Mouse (Mus musculus) kidney, embryonic 16.5 days (tissue): ENCODE results near the gene Cep250. TPM values are rescaled to one million over a fixed set of nuclear protein-coding genes. Genes with fewer than 3 reads are reported as not detected.

Experiments
- ATAC-seq: fragments of 200-750 bp; cut with Nextera tagmentation; 2 replicates; pipeline ENCODE4 v1.8.0; 2017; ENCODE audit warnings: moderate TSS enrichment; ENCODE audit not compliant: low FRiP score, low TSS enrichment
- H3K27ac ChIP-seq: fragments of 300-500 bp; sonication (generic); 2 replicates; pipeline ENCODE4 v1.5.1; 2014; ENCODE audit warnings: low read length
- H3K27me3 ChIP-seq: fragments of 300-500 bp; sonication (generic); 2 replicates; pipeline ENCODE4 v1.6.1; 2014; ENCODE audit warnings: low read length, control low read depth, mixed read lengths; ENCODE audit not compliant: insufficient read depth
- H3K36me3 ChIP-seq: fragments of 300-500 bp; sonication (generic); 2 replicates; pipeline ENCODE4 v1.6.1; 2014; ENCODE audit warnings: low read length, control low read depth, mixed read lengths; ENCODE audit not compliant: insufficient read depth
- H3K4me1 ChIP-seq: fragments of 300-500 bp; sonication (generic); 2 replicates; pipeline ENCODE4 v1.6.1; 2014; ENCODE audit warnings: low read length, control low read depth, mixed read lengths; ENCODE audit not compliant: insufficient read depth
- H3K4me2 ChIP-seq: fragments of 300-500 bp; sonication (generic); replicated peaks from 2 replicates; pipeline ENCODE4 v1.6.1; 2014; ENCODE audit warnings: low read depth, low read length
- H3K4me3 ChIP-seq: fragments of 300-500 bp; sonication (generic); 2 replicates; pipeline ENCODE4 v1.5.1; 2014; ENCODE audit warnings: mild to moderate bottlenecking, low read length
- H3K9ac ChIP-seq: fragments of 300-500 bp; sonication (generic); replicated peaks from 2 replicates; pipeline ENCODE4 v1.6.1; 2014; ENCODE audit warnings: low read length
- H3K9me3 ChIP-seq: fragments of 300-500 bp; sonication (generic); 2 replicates; pipeline ENCODE4 v1.6.1; 2016; ENCODE audit warnings: low read length, control low read depth
- WGBS: fragments of 180-500 bp; shearing (Covaris S2); extraction: QIAGEN DNeasy Blood & Tissue Kit; methylation state at CpG from one replicate; pipeline ENCODE4 v1.1.7; 2014; 5-methylcytosine and 5-hydroxymethylcytosine counted together
- polyA plus RNA-seq: library from polyadenylated mRNA; unstranded; fragments of >200 nt; fragmentation: Nextera tagmentation; extraction: Ambion mirVana; gene quantifications from 2 replicates; pipeline ENCODE4 v1.2.1, GENCODE M21; 2015

The Cep250 gene
- polyA plus RNA-seq, 1 experiment from 2014 or later, result 18.1 TPM

DNA sequence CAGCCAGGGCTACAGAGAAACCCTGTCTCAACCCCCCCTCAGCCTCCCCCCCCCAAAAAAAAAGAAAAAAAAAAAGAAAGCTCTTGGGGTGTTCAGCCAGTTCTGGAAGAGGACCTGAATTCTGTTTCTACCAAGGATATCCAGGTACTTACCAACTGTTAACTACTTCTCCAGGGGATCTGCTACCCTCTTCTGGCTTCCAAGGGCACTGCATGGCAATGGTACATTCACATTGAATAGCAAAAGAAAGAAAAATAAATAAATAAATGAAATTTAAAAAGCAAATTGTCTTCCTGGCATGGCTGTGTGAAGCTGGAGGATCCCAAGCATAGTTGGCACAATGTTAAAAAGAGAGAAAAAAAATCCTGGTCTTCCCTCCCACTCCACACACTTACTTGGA is 4.3 kb upstream of the Cep250 start:
- no peaks in the 10 kb centered on the region for H3K36me3 ChIP-seq
- H3K4me3 ChIP-seq, result no peak overlapping the region
- H3K9me3 ChIP-seq, result no peaks in the 10 kb centered on the region
- 0 out of 2 replicates have a peak, but pooled peaks cover 2% of the 10 kb centered on the region for H3K27me3 ChIP-seq
- no peak overlapping the region for H3K4me2 ChIP-seq
- H3K27ac ChIP-seq, result no peak overlapping the region
- H3K4me1 ChIP-seq, result peaks cover 2% of the 10 kb centered on the region; the same call in 1 of the 2 replicates
- H3K9ac ChIP-seq, result no peak overlapping the region
- ATAC-seq, result no peak

DNA sequence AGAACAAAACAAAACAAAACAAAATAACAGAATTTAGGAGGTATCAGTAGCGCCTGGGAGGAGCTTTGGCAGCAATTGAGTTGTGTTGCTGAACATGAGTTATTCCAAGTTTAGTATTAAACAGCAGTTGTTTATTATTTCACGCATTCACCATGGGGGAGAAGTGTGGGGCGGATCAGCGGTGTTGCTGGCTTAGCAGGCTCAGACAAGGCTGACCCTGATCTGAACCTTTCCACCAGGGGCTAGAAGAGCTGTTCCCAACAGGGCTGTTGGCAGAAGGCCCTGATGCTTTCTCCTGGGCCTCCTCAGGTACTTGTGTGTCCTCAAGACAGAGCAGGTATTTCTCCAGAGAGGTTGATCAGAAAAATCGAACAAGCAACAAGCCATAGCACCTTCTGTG is 3.7 kb downstream of the Cep250 start:
- Histone ChIP-seq H3K4me2 (no peak overlapping the region), H3K9ac (no peak overlapping the region), H3K9me3 (no peaks in the 10 kb centered on the region), H3K4me1 (peaks cover 6% of the 10 kb centered on the region; the same call in 1 of the 2 replicates), H3K36me3 (peaks cover 29% of the 10 kb centered on the region), H3K27ac (no peak overlapping the region), H3K4me3 (no peak overlapping the region), H3K27me3 (no peaks in the 10 kb centered on the region)
- 87% methylated on average over 5 of the region's 5 CpGs for WGBS
- ATAC-seq, result no peak

DNA sequence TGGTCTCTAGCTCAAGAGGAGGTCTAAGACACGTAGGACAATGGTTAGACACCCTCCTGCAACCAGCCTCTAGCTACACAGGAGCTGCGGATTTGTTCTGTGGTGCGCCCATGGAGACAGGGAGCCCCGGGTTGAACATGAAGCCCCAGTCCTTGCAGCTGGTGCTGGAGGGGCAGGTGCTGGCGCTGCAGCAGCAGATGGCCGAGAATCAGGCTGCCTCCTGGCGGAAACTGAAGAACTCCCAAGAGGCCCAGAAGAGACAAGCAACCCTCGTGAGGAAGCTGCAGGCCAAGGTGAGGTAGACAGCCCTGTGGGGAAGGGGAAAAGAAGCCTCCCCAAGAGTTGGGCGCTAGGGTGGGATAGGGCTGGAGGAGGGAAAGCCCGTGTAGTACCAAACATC is 5.6 kb downstream of the Cep250 start:
- Histone ChIP-seq H3K36me3 (peaks cover 37% of the 10 kb centered on the region), H3K4me1 (peaks cover 6% of the 10 kb centered on the region; the same call in 1 of the 2 replicates), H3K9ac (no peak overlapping the region), H3K27ac (no peak overlapping the region), H3K9me3 (no peaks in the 10 kb centered on the region), H3K4me3 (no peak overlapping the region), H3K4me2 (no peak overlapping the region), H3K27me3 (no peaks in the 10 kb centered on the region)
- ATAC-seq, result no peak
- 84% methylated on average over 10 of the region's 10 CpGs for WGBS

DNA sequence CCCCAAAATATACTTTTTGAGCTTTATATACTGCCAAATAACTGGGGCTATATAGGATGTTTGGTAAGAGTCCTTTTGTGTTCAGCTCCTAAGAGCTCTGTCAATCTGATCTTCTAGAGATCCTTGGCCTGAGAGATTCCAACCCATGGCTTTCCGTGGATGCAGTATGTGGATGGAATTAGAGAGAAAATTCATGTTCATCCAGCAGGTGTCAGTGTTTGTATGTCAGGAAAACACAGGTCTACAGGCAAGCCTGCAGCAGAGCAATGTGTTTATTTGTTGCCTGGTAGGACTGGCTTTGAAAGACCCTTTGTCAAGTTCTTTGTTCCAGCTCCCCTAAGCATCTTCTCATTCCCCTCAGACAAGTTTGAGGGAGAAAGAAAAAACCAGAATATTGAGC is 6.7 kb downstream of the Cep250 start:
- Histone ChIP-seq H3K27me3 (no peaks in the 10 kb centered on the region), H3K4me1 (no peaks in the 10 kb centered on the region), H3K4me3 (no peak overlapping the region), H3K9me3 (no peaks in the 10 kb centered on the region), H3K4me2 (no peak overlapping the region), H3K36me3 (peaks cover 48% of the 10 kb centered on the region), H3K9ac (no peak overlapping the region), H3K27ac (no peak overlapping the region)
- WGBS, result 29% methylated on average over 1 of the region's 1 CpGs
- ATAC-seq, result no peak

DNA sequence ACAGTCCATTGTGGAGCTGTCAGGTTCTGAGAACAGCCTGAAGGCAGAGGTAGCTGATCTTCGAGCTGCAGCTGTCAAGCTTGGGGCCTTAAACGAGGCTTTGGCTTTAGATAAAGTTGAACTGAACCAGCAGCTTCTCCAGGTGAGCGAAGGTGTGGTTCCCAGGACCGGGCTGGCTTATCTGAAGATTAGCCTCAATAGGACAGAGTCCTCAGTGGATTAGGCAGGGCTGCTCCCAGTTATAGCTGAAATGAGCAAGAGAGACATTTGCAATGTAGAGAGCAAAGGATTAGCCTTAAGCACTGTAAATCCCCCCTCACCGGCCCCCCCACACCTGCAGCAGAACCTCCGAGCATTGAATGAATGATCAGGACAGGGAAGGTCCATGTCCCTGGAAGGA is 17.1 kb downstream of the Cep250 start:
- H3K9me3 ChIP-seq, result no peaks in the 10 kb centered on the region
- ATAC-seq, result no peak

DNA sequence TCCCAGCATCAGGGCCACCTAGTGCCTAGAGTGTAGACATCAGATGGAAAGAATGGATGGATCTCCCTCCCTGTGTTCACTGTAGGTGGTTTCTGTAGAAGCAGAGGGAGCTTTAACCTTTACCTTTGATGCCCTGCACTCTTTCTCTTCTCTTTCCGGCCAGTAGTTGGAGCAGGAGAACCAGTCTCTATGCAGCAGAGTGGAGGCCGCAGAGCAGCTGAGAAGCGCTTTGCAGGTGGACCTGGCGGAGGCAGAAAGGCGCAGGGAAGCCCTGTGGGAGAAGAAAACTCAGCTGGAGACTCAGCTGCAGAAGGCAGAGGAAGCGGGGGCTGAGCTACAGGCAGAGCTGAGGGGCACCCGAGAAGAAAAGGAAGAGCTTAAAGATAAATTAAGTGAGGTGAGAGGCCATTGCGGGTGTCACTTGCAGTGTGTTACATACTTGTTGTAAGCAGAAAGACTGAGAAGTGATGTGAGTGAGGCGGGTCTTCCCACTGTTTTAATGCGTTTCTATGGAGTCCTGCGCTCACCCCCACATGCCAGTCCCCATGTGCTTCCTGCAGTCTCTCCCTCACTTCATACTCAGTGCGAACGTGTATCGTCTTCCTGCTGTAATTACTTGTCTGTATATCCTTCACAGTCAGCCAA is 18.0 kb downstream of the Cep250 start:
- H3K9ac ChIP-seq, result no peak overlapping the region
- H3K27ac ChIP-seq, result no peak overlapping the region
- no peak overlapping the region for H3K4me2 ChIP-seq
- no peak for ATAC-seq
- peaks cover 62% of the 10 kb centered on the region for H3K36me3 ChIP-seq
- 84% methylated on average over 14 of the region's 14 CpGs for WGBS
- H3K27me3 ChIP-seq, result no peaks in the 10 kb centered on the region
- no peaks in the 10 kb centered on the region for H3K9me3 ChIP-seq
- H3K4me3 ChIP-seq, result no peak overlapping the region
- no peaks in the 10 kb centered on the region for H3K4me1 ChIP-seq

More for the DNA sequence above, 17.1 kb downstream of the Cep250 start:
- WGBS, result 93% methylated on average over 6 of the region's 6 CpGs
- no peak overlapping the region for H3K4me3 ChIP-seq
- no peaks in the 10 kb centered on the region for H3K27me3 ChIP-seq
- no peak overlapping the region for H3K27ac ChIP-seq
- H3K36me3 ChIP-seq, result peaks cover 65% of the 10 kb centered on the region
- no peak overlapping the region for H3K9ac ChIP-seq
- H3K4me1 ChIP-seq, result no peaks in the 10 kb centered on the region
- H3K4me2 ChIP-seq, result no peak overlapping the region

DNA sequence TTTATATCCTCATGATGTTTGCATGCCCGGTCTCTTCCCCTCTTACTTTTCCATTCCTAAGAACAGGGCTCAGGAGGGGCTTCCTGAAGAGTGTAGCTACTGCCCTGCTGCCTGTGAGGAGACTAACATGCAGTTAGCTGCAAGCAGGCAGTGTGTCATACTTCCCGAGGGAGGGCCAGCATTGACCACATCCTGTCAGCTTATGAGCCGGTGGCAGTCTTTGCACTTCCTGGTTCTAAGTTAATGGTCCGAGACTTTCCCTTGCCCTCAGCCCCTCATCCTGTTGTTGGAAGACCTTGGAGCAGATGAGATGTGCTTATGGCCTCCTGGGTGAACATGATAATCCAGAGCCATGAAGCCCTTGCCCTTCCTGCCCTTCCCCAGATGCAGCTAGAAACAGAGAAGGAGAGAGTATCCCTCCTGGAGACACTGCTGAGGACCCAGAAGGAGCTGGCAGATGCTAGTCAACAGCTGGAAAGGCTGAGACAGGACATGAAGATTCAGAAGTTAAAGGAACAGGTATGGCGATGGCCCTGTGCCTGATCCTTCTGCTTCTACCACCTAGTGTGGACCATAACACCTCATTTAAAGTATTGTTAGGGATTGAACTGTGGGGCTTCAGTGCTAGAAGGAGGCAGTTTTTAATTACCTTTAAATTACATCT is 23.2 kb downstream of the Cep250 start:
- peak; percentile 67 for ATAC-seq
- 49% methylated on average over 5 of the region's 5 CpGs for WGBS

DNA sequence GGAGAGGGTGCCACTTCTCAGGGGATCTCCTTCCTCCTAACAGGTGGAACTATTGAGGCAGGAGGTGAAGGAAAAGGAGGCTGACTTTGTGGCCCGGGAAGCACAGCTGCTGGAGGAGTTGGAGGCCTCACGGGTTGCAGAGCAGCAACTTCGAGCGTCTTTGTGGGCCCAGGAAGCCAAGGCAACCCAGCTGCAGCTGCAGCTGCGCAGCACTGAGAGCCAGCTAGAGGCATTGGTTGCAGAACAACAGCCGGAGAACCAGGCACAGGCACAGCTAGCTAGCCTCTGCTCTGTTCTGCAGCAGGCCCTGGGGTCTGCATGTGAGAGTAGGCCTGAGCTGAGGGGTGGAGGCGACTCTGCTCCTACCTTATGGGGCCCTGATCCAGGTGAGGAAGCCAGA is 29.5 kb downstream of the Cep250 start:
- H3K36me3 ChIP-seq, result peaks cover 76% of the 10 kb centered on the region
- H3K27me3 ChIP-seq, result no peaks in the 10 kb centered on the region
- no peaks in the 10 kb centered on the region for H3K9me3 ChIP-seq
- no peak overlapping the region for H3K27ac ChIP-seq
- H3K4me3 ChIP-seq, result no peak overlapping the region
- no peak overlapping the region for H3K9ac ChIP-seq
- WGBS, result 89% methylated on average over 7 of the region's 7 CpGs
- H3K4me2 ChIP-seq, result no peak overlapping the region
- H3K4me1 ChIP-seq, result no peaks in the 10 kb centered on the region
- no peak for ATAC-seq

More for the DNA sequence above, 23.2 kb downstream of the Cep250 start:
- Histone ChIP-seq H3K27ac (peak overlapping the region; percentile 16; the same call in 1 of the 2 replicates), H3K36me3 (peaks cover 66% of the 10 kb centered on the region), H3K4me2 (no peak overlapping the region), H3K4me1 (no peaks in the 10 kb centered on the region), H3K9me3 (no peaks in the 10 kb centered on the region), H3K4me3 (no peak overlapping the region), H3K27me3 (no peaks in the 10 kb centered on the region), H3K9ac (no peak overlapping the region)

DNA sequence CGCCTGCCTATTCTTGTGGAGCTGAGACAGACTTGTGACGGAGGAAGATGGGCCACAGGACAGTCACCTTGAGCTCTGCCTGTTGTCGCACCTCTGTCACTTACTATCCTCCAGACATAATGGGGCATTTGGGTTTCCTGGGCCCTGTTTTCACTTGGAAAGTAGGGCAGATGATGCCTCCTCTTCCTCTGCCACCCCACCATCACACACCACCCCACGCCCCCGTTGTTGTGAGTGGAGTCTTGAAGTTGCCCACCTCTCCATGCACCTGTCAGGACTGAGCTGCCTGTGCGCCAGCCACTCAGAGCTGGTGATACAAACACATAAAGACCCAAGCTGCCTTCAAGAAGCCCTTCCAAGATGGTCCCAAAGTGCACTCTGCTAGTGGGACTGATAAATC is 30.9 kb downstream of the Cep250 start:
- peaks cover 76% of the 10 kb centered on the region for H3K36me3 ChIP-seq
- no peaks in the 10 kb centered on the region for H3K27me3 ChIP-seq
- ATAC-seq, result no peak
- H3K4me3 ChIP-seq, result no peak overlapping the region
- H3K4me1 ChIP-seq, result no peaks in the 10 kb centered on the region
- no peaks in the 10 kb centered on the region for H3K9me3 ChIP-seq
- H3K9ac ChIP-seq, result no peak overlapping the region
- no peak overlapping the region for H3K4me2 ChIP-seq
- 97% methylated on average over 6 of the region's 6 CpGs for WGBS
- no peak overlapping the region for H3K27ac ChIP-seq

DNA sequence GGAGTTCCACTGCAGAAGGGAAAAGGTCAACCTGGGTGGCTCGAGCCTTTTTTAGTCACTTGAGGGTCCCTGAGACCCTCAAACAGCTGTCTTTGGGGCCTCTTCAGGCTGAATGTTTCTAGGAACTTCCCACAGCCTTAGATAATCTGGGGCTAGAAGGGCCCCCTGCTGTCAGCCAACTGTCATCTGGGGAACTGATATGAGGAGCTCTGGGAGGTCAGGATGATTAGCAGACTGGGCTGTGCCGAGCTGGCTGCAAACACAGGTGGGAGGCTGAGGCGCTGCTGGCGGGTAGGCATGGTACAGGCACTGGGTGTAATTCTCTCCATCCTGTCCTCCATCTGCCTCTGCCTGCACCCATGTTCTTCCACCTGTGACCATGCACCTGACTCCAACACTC is 32.8 kb downstream of the Cep250 start:
- peaks cover 74% of the 10 kb centered on the region for H3K36me3 ChIP-seq
- H3K9me3 ChIP-seq, result no peaks in the 10 kb centered on the region
- 71% methylated on average over 4 of the region's 4 CpGs for WGBS
- H3K9ac ChIP-seq, result no peak overlapping the region
- H3K4me3 ChIP-seq, result no peak overlapping the region
- no peaks in the 10 kb centered on the region for H3K27me3 ChIP-seq
- no peak overlapping the region for H3K4me2 ChIP-seq
- no peak overlapping the region for H3K27ac ChIP-seq
- no peak for ATAC-seq
- H3K4me1 ChIP-seq, result no peaks in the 10 kb centered on the region
